Mouse (Mus musculus) adrenal gland, adult 18-20 months (tissue): ENCODE results near the gene Slc17a5. TPM values are rescaled to one million over a fixed set of nuclear protein-coding genes. Genes with fewer than 3 reads are reported as not detected.
"Not testable (repeated sequence)": the region's sequence is repeated elsewhere in the genome, so short reads cannot be mapped to it uniquely, and the experiment has no call there.

Source experiments
- DNase-seq, 2 experiments: peaks; one replicate each; pipeline ENCODE4 v3.0.0; 2021 to 2022; ENCODE audit warnings: low spot score in 2 of 2
- total RNA-seq, 2 experiments: library from RNA; stranded (reverse); gene quantifications; 1 replicate in 1 of 2; 2 replicates in 1 of 2; pipeline ENCODE4 v1.2.3; 2021

Slc17a5 gene
- total RNA-seq, 2 experiments from 2014 or later = 5.2 to 9.8 TPM

DNA sequence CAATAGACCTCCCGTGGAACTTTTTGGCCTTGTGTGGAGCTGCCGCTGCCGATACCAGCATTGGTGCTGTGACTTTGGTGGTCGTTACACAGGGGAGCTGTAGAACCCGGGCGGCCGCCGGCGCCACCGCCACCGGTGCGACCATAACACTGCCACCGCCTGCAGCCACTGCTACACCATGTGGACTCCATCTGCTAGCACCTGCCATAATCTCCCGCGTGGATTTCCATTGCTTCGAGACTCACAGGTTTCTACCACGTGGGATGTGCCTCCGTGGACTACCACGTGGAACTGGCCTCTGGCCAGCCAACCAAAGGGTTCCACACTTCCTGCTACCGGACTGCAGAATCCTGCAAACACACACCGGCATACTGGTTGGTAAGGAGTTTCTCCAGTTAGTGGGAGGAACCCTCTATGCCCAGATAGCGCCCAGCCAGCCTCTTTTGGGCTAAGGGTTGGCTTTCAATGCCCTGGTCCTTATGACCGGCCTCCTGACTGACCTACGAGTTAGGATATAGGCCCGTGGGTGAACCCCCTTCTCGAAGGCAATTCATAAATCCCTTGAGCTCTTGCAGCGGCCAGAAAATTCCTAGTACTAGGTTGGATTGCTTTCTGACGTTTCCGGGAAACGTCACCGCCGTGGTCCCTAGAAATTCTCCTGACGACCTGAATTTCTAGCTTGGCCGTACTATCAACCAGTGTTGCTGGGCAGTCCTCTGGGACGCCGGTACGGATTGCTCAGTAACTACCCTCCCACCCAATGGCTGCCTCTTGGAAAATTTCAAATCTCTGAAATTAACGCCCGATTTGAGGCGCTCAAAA lies 66.8 kb downstream of the Slc17a5 start:
- peak; percentile 40 to 50 for DNase-seq

- DNase-seq = no peak
These were observed 67.6 kb downstream of the Slc17a5 start for GRCm38 (mm10) chr9:78520127-78520779.

DNA sequence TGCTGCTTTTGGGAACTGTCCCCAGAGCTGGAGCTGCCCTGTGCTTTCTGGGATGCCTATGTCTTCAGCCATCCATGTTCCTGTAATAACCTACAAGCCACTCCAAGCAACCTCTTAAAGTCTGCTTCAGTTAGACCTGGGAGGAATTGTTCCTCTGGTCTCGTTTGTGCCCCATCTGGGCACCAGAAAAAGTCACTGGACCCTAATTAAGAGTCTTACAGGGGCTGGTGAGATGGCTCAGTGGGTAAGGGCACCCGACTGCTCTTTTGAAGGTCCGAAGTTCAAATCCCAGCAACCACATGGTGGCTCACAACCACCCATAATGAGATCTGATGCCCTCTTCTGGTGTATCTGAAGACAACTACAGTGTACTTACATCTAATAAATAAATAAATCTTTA lies 70.6 kb downstream of the Slc17a5 start:
- DNase-seq = not testable (repeated sequence)

GRCm38 (mm10) chr9:78516125-78516524 lies 71.7 kb downstream of the Slc17a5 start:
- DNase-seq = no peak

- no peak for DNase-seq
These were observed 73.2 kb downstream of the Slc17a5 start for GRCm38 (mm10) chr9:78514681-78515080.

- DNase-seq = no peak
These were observed 73.9 kb downstream of the Slc17a5 start for GRCm38 (mm10) chr9:78513776-78514500.

DNA sequence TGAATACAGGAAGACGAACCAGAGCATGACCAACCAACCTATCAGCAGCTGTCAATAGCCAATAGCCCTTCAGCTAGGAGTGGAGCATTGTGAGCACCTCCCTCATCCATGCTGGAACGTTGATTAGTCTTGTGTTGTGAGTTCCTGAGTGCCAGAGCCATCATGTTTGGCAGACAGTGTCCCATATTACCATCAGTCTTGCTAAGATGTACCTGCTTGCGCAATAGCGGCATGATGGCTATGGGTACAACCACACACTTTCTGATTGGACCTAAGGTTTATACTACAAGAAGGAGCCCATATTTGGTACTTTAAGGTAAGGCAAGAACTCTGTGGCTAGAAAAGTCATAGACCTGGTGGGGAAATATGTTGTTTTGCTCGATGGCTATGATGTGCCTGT lies 76.1 kb downstream of the Slc17a5 start:
- DNase-seq = no peak

DNA sequence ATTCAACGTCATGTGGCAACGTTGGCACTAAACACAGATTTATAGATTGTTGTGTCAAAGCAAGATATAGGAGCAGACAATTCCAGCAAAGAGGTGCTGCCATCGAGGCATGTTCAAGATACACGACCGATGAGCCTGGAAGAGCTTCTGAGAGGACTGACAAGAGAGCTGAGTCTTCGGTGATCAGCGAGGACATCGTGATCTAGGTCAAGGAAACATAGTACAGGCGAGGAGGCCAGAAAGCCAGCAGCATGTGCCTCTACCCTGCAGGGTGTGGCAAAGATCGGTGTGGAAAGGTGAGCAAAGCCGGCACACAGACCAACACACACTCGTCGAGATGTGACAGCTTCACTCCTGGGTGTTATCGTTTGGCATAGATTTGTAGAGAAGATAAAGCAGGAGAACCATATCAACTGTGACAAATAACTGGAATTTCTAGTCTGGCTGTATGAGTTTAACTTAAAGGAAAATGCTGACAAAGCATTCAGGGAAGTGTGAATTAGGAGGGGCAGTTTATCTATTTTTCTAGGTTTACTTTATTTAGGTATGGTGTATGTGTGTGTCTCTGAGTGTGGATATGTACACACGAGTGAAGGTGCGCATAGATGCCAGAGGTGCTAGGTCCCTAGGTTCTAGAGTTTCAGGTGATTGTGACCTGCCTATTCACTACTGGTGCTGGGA lies 79.6 kb downstream of the Slc17a5 start:
- DNase-seq = no peak

DNA sequence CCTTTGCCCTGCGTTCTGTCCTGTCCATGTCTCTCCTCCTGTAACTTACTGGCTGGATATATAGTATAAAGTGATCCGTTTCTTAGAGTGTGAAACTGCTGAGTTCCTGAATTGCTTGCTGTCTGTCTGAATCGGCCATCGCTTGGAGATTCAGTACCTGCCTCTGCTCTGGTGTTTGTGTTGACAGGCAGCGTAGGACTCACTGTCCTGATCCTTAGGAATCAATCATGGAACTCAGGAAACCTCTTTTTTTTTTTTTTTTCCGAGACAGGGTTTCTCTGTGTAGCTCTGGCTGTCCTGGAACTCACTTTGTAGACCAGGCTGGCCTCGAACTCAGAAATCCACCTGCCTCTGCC lies 81.1 kb downstream of the Slc17a5 start:
- no peak for DNase-seq

DNA sequence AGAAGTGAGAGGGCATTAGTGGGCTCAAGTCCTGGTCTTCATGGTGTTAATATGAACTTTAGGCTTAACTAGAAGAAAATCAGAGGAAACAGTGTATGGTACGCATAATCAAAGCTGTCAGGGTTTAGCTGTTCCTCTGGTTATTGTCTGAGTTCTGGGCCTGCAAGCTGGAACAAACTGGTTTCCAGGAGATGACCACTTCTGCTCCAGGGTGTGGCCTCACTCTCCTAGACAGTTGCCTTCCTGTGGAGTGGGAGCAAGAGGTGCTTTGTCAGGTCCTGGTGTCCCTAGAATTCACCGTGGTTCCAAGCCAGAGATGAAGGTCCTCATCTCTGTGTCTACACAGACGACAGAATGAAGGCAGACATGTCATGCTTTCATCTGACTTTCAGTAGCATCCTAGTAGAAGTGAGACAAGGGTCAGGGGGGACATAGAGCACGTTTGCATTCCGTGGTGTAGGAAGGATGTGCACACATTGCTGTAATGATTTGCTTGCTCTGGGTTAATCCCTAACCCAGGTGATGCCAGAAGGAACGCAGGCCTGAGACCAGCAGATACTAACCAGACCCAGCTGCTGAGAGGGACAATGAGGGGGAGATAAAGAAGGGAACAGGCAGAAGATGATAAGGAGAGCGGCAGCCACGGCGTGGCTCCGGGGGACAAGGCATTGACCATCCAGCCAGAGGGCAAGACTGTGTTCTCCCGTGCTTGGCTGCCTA lies 81.7 kb downstream of the Slc17a5 start:
- DNase-seq = no peak

- no peak for DNase-seq
These were observed 82.6 kb downstream of the Slc17a5 start for GRCm38 (mm10) chr9:78505223-78505622.

GRCm38 (mm10) chr9:78504679-78505078 lies 83.2 kb downstream of the Slc17a5 start:
- DNase-seq = no peak

- DNase-seq = no peak
These were observed 83.7 kb downstream of the Slc17a5 start for GRCm38 (mm10) chr9:78504133-78504532.

DNA sequence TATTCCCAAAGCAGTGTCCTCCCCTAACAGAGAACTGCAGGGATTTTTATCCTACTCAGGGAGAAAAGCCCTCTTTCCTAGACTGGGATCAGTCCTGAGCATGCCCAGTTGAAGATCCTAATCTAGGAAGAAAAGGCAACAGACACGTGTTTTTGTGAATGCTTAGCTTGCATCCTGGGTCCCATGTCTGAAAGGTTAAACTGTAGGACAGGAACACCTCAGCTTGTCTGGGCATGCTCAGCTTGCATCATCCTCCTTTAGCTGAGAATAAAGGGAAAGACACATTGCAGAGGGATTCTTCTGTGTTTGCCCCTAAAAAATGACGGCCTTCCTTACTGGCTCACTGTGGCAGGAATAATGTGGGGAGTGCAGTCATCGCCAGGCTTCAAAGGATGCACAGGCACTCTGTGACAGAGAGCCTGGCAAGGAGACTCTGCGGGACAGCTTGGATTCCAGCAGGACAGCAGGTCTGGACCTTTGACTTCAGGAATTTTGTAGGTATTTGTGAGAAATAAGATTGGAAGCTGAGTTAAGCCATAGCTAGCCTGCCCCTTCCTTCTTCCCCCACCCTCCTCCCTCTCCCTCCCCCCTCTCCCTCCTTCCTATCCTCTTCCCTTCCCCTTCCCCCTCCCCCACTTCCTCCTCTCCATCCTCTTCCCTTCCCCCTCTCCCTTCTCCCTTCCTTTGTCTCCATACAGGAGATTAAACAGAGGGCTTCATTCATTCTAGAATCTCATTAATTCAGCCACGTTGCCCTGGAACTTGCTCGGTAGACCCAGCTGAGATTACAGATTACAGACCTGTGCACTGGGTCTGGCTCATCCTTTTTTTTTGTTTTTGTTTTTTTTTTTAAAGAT lies 84.4 kb downstream of the Slc17a5 start:
- DNase-seq = no peak

- no peak for DNase-seq
These were observed 86.6 kb downstream of the Slc17a5 start for GRCm38 (mm10) chr9:78501284-78501683.

DNA sequence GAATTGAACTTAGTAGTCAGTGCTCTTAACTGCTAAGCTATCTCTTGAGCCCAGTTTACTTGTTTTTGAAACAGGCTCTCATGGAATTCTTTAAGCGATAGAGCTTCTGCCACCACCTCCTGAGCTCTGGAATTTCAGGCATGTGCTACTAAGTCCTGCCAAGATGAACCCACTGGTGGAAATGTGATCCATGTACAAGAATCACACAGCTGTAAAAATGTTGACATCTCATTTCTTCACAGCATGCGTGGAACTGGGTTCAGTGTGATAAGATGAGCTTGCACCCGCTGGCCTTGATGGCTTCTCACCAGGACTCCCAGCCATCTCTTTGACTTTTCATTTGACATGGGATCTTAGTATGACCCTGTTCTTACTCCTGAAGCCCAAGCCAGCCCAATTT lies 87.5 kb downstream of the Slc17a5 start:
- no peak for DNase-seq

GRCm38 (mm10) chr9:78493171-78493570 lies 94.7 kb downstream of the Slc17a5 start:
- DNase-seq = no peak

- DNase-seq = no peak
These were observed 95.6 kb downstream of the Slc17a5 start for GRCm38 (mm10) chr9:78492254-78492653.

- no peak for DNase-seq
These were observed 96.7 kb downstream of the Slc17a5 start for GRCm38 (mm10) chr9:78491169-78491568.

DNA sequence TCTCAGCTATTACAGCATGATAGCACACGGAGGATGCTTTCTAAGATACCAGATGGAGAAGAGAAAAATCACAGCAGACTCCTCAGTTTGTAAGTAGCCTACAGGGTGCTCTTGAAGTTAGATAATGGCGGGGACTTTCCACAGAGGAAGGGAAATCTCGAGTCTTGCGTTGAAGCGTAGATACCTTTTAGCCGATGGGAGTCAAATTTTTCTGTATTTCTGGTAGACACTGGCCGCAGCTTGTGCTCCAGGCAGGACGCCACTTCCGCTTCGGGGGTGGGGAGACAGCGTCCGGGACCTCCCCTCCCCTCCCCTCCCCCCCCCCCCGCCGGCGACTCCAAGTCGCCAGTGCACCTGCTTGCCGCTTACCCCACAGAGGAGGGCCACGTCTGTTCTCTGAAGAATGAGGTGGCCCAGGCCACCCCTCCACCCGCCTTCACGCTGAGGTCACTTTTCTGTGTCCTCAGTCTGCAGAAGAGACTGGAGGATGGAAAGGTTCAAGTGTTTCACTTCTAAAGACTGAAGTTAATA lies 98.9 kb downstream of the Slc17a5 start, which contains the start of gene Eef1a1:
Eef1a1 (minus strand) TSS at position 262 of the 531 bp plus-strand sequence.
- peak; percentile 59 to 61 for DNase-seq
